Mouse (Mus musculus): ENCODE data around the gene Dhx58.

GRCm38 (mm10) chr11:100719893-100720292 lies 15.8 kb upstream of the Dhx58 start:
- TF ChIP-seq POLR2A (IDR thresholded peaks at IDR 0.05; ENCODE audit: low read depth, low read length) (no peak), CTCF (IDR thresholded peaks at IDR 0.05; ENCODE audit: extremely low read depth, insufficient read depth, insufficient read length, insufficient replicate concordance) (no peak)

Measured in spleen, adult 2 months (tissue).